Mouse (Mus musculus): ENCODE results near the gene Scarb1.

DNA sequence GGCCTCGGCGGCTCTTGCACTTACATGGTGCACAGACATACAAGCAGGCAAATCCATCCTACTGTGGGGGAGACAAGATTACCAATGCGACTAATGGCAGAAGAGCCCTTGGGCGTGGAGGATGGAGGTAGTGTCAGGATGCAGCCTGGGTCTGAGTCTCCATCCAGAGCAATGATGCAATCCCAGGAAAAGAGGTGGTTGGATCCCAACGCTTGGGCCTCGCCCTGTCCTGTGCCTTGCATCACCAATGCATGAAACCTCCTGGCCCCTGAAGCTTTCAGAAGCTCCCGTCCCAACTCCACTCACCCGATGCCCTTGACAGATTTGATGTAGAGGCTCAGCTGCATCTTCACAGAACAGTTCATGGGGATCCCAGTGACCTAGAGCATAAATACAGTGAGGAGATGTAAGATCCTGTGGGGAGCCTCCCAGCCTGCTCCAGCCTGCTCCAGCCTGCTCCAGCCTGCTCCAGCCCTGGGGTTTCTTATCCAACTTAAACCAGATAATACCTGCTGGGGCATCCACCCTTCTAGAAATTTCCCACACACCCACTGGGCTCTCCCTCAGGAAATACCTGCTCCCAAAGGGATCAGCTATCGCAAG, 53.7 kb downstream of the Scarb1 start:
- TF ChIP-seq CTCF (IDR thresholded peaks at IDR 0.05) (no peak), EP300 (IDR thresholded peaks at IDR 0.05) (no peak)

All from lung, postnatal 0 days (tissue).